Mouse (Mus musculus) gonadal fat pad, adult 2 months (tissue): ENCODE measurements around the gene Olfr1124. TPM values are rescaled to one million over a fixed set of nuclear protein-coding genes. Genes with fewer than 3 reads are reported as not detected.
"Not testable (repeated sequence)": the region's sequence is repeated elsewhere in the genome, so short reads cannot be mapped to it uniquely, and the experiment has no call there.

Source experiments
- DNase-seq: peaks from one replicate; pipeline ENCODE4 v3.0.0-alpha.2; 2012; ENCODE audit warnings: low read depth
- polyA plus RNA-seq: library from polyadenylated mRNA; depleted of rRNA; stranded (reverse); fragments of >200 nt; gene quantifications from 2 replicates; pipeline ENCODE4 v1.2.3, GENCODE M21; 2012; rRNA removed

Olfr1124 gene
- polyA plus RNA-seq, result not detected in 2 replicates

DNA sequence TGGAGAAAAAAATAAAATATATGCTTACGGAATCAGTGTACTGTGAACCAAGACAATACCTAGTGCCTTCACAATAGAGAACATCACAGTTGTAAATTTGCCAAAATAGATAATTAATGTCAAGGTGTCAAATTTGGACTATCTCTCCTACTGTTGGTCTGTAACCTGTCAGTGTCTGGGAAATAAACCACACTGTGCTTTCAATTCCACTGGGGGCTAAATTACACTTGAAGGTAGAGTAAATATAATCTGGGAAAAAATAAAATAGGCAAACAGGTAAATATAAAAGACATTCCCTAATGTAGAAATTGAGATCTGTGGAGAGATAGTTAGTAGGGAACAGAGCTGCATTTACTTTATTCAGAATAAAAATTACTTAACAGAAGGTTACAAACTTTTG is at the start of gene Olfr1124:
Gene Olfr1124 (plus strand): TSS at position 301 of the 400 bp plus-strand sequence.
- DNase-seq, result no peak

DNA sequence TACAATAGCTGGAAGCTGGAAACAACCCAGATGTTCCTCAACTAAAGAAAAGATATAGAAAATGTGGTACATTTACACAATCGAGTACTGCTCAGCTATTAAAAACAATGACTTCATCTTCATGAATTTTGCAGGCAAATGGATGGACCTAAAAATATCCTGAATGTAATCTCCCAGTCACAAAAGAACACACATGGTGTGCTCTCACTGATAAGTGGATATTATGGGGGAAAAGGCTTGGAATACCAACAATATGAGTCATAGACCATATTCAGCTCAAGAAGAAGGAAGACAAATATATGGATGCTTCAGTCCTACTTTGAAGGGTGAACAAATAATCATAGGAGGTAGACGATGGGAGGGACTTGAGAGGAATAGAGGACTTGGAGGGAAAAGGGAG is 46.1 kb upstream of the Olfr1124 start:
- no peak for DNase-seq

DNA sequence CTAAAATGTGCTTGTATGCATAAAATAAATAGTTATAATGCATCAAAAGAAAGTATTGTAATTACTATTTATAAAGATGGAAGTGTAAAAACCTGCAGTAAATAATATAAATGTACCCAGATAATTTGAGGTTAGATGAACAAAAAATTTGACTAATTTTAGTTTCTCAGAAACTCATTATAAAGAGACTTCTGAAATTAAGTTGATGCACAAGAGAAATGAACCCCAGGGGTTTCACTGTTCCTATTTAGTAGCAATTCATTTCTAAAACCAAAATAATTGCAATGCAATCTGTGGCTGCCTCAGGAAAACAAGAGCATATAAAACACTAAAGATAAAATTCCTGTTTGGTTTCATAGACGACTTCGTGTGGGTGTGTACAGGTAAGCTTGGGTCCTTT is 44.5 kb upstream of the Olfr1124 start, which contains the start of gene Olfr1122:
Gene Olfr1122 (plus strand): TSS at position 301 of the 400 bp plus-strand sequence.
- DNase-seq, result no peak

DNA sequence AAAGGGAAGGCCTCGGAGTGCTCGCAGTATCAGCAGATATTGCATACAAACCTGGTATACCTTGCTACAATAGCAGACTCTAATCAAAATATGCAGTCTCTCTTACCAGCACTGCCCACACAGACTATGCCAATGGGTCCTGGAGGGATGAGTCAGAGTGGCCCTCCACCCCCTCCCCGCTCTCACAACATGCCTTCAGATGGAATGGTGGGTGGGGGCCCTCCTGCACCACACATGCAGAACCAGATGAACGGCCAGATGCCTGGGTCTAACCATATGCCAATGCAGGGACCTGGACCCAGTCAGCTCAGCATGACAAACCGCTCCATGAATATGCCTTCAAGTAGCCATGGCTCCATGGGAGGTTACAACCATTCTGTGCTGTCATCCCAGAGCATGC is 36.5 kb upstream of the Olfr1124 start:
- not testable (repeated sequence) for DNase-seq

DNA sequence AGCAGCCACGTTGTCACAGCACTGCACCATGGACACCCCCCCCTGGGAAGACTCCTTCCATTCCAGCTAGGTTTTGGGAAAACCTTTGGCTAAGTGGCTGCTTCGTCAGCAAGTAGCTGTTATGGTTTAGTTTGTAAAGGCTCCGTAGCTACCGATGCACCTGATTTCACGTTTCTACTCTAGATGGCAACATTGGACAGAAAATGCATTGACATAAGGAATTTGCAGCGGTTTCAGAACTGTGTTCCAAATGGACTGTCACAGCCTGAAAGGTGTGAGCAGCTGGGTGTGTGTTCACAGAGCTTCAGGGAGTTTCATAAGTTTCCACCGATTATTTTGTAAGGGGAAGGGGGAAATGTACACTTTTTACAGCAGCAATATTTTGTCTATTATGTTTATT is 35.4 kb upstream of the Olfr1124 start:
- not testable (repeated sequence) for DNase-seq

DNA sequence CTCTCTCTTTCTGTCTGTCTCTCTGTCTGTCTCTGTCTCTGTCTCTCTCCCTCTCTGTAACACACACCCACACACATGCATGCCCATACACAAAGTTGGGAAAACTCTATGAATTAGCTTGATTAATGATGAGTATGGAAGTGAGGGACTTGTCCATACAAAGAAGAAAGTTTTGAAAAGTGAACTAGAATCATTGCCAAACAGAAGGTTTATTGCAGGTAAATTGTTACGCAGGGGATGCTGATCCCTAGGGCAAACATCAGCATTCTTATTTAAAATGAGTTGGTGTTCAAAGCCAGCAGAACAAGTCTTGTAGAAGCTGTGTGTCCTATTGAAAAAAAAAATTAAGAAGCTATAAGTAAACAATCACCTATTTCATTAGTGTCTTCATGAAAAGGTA is 13.7 kb upstream of the Olfr1124 start, which contains the start of gene Olfr1123:
Gene Olfr1123 (plus strand): TSS at position 301 of the 400 bp plus-strand sequence.
- DNase-seq, result no peak

DNA sequence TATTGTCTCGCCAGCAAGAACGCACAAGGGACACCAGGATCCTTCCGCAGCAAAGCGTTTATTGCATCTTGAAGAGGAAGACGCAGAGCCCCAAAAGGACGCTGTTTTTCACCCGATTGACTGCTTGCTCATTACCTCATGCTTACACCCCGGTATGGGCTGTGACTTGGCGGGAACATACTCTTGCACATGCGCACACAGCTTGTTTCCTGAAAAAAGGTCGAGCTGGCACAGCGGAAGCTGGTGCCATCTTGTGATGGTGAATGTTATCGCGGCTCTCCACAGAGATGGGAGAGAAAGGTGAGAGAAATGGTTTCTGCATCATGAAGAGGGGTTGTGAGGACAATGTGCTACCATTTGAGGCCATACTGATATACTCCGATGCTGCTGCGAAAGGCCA is 7.7 kb downstream of the Olfr1124 start:
- DNase-seq, result no peak

DNA sequence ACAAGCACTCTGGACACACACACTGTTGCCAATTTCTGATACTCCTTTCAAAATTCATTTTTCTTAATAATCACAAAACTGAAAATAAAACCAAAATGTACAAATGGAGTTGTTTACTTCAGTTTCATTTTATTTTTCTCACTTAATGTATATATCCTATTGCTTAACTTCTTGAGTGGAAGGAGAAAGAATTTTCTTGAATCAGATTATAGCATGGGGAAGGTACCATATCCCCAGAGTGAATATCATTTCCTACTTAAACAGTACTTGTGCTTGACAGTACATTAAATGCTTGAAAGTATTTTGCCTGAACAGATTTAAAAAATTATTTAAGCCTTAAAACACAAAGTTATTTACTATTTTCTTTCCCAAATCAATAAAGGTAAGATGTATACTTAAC is 23.6 kb downstream of the Olfr1124 start, which contains the start of gene Olfr1126:
Gene Olfr1126 (plus strand): TSS at position 301 of the 400 bp plus-strand sequence.
- no peak for DNase-seq

DNA sequence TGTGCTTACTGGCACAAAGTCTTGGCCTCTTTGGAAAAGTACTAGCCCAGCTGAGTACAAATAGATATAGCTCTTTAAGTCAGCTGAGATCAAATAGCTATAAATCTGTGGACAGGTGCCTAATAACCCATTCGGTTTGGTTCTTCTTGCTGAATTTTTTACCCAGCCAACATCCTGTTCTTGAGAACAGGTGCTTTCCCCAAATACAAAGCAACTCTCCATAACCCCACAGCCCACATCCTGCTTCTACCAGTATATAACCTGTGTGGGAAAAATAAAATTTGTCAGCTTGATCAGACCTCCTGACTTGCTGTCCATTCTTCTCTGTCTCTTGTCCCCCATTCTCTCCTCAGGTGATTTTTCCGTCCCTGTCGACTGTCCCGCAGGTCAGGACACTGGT is 31.7 kb downstream of the Olfr1124 start:
- no peak for DNase-seq

DNA sequence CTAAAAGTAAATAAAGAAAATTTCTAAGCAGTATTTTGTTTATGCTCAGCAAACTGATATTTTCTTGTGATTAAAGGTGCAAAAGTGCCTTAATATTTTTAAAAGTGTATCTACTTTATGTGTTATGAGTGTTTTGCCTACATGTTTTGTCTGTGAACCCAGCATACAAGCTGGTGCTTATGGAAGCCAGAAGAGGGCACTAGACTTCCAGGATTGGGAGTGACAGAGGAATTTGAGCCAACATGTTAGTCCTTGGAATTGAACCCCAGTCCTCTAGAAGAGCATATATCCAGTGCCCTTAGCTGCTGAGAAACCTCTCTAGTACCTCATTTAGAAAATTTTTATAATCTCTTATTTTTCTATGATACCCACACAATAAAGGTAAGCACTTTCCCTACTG is 50.1 kb downstream of the Olfr1124 start:
- DNase-seq, result no peak

DNA sequence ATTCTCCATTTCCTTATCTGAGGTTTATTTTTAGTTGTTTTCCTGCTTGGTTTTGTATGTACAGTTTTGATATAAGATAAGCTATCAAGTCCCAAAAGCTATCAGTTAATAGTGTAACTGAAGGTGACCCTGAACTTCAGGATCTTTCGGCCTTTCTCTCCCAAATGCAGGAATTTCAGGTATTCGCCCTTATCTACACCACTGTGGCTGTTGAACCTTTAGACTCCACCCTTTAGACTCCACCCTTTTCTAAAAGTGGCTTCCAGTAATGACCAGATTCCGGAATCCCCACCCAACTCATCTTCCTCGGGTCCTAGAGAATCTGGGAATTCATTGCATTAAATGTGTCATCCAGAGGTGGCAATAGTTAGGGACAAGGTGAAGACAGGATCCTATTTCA is 51.1 kb downstream of the Olfr1124 start:
- no peak for DNase-seq

DNA sequence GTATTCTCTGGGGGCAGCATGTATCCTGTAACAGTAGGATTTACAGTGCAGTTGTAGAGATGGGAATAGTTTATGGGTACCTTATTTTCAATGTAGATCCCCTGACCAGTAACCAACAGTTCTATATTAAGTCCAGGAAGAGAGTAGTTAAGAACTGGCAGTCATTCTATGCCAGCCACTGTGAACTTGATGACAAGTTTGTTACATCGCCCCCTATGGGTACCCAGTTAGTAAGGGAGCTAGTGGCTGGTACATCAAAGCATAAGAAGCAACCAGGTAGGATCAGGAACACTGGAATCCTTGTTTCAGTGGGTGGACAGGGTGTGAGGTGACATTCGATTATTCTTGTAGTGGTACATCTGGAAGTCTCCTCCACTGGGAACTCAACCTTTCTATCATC is 52.2 kb downstream of the Olfr1124 start:
- no peak for DNase-seq

Other genes starting within 250 kb of the Olfr1124 start
- gene Olfr1112, start 242.5 kb upstream of the Olfr1124 start, polyA plus RNA-seq, result not detected in 2 replicates
- gene Olfr1113, start 221.3 kb upstream of the Olfr1124 start, polyA plus RNA-seq, result not detected in 2 replicates
- gene Olfr1115, start 182.3 kb upstream of the Olfr1124 start, polyA plus RNA-seq, result not detected in 2 replicates
- not detected in 2 replicates for gene Olfr1116, start 162.7 kb upstream of the Olfr1124 start, polyA plus RNA-seq
- gene Olfr1118, start 122.7 kb upstream of the Olfr1124 start, polyA plus RNA-seq, result not detected in 2 replicates
- gene Olfr1120, start 75.5 kb upstream of the Olfr1124 start, polyA plus RNA-seq, result not detected in 2 replicates
- not detected in 2 replicates for gene Olfr1121, start 60.4 kb upstream of the Olfr1124 start, polyA plus RNA-seq
- not detected in 2 replicates for gene Olfr1122, start 44.4 kb upstream of the Olfr1124 start, polyA plus RNA-seq
- gene Olfr1123, start 13.6 kb upstream of the Olfr1124 start, polyA plus RNA-seq, result not detected in 2 replicates
- not detected in 2 replicates for gene Olfr1126, start 23.7 kb downstream of the Olfr1124 start, polyA plus RNA-seq
- gene Pramel7, start 66.8 kb downstream of the Olfr1124 start, polyA plus RNA-seq, result not detected in 2 replicates
- gene Pramel6, start 76.3 kb downstream of the Olfr1124 start, polyA plus RNA-seq, result not detected in 2 replicates
- gene Olfr153, start 101.5 kb downstream of the Olfr1124 start, polyA plus RNA-seq, result not detected in 2 replicates
- not detected in 2 replicates for gene Olfr1128, start 115.3 kb downstream of the Olfr1124 start, polyA plus RNA-seq
- gene Olfr1129, start 143.6 kb downstream of the Olfr1124 start, polyA plus RNA-seq, result not detected in 2 replicates
- not detected in 2 replicates for gene Olfr1130, start 175.9 kb downstream of the Olfr1124 start, polyA plus RNA-seq
- not detected in 2 replicates for gene Olfr1131, start 196.8 kb downstream of the Olfr1124 start, polyA plus RNA-seq
- not detected in 2 replicates for gene Olfr1132, start 207.3 kb downstream of the Olfr1124 start, polyA plus RNA-seq
- not detected in 2 replicates for gene Olfr1133, start 217.1 kb downstream of the Olfr1124 start, polyA plus RNA-seq
- gene Olfr1134, start 228.2 kb downstream of the Olfr1124 start, polyA plus RNA-seq, result not detected in 2 replicates
- not detected in 2 replicates for gene Olfr1135, start 243.4 kb downstream of the Olfr1124 start, polyA plus RNA-seq